Mouse (Mus musculus) embryonic facial prominence, embryonic 15.5 days (tissue): ENCODE data around the gene Cdkal1. TPM values are rescaled to one million over a fixed set of nuclear protein-coding genes. Genes with fewer than 3 reads are reported as not detected.

ENCODE experiments used
- ATAC-seq: fragments of 200-750 bp; cut with Nextera tagmentation; 2 replicates; pipeline ENCODE4 v1.8.0; 2017; ENCODE audit warnings: low read depth, moderate TSS enrichment; ENCODE audit not compliant: insufficient number of reproducible peaks, low FRiP score, low TSS enrichment
- H3K27ac ChIP-seq: fragments of 300-500 bp; sonication (generic); replicated peaks from 2 replicates; pipeline ENCODE4 v1.5.1; 2015; ENCODE audit warnings: mild to moderate bottlenecking, inconsistent platforms
- H3K27me3 ChIP-seq: fragments of 300-500 bp; sonication (generic); 2 replicates; pipeline ENCODE4 v1.6.1; 2015; ENCODE audit warnings: inconsistent platforms
- H3K36me3 ChIP-seq: fragments of 300-500 bp; sonication (generic); 2 replicates; pipeline ENCODE4 v1.6.1; 2015; ENCODE audit warnings: mild to moderate bottlenecking, inconsistent platforms
- H3K4me1 ChIP-seq: fragments of 300-500 bp; sonication (generic); 2 replicates; pipeline ENCODE4 v1.6.1; 2015; ENCODE audit warnings: inconsistent platforms
- H3K4me2 ChIP-seq: fragments of 300-500 bp; sonication (generic); replicated peaks from 2 replicates; pipeline ENCODE4 v1.6.1; 2015; ENCODE audit warnings: mild to moderate bottlenecking, inconsistent platforms
- H3K4me3 ChIP-seq: fragments of 300-500 bp; sonication (generic); replicated peaks from 2 replicates; pipeline ENCODE4 v1.5.1; 2015; ENCODE audit warnings: mild to moderate bottlenecking, inconsistent platforms
- H3K9ac ChIP-seq: fragments of 300-500 bp; sonication (generic); 2 replicates; pipeline ENCODE4 v1.6.1; 2015; ENCODE audit warnings: inconsistent platforms
- H3K9me3 ChIP-seq: fragments of 300-500 bp; sonication (generic); replicated peaks from 2 replicates; pipeline ENCODE4 v1.6.1; 2016; ENCODE audit warnings: inconsistent platforms
- WGBS: fragments of 180-500 bp; shearing (Covaris S2); methylation state at CpG from one replicate; pipeline ENCODE4 v1.1.7; 2015; 5-methylcytosine and 5-hydroxymethylcytosine counted together
- polyA plus RNA-seq: library from polyadenylated mRNA; unstranded; fragments of >200 nt; fragmentation: Nextera tagmentation; extraction: Ambion mirVana; gene quantifications from 2 replicates; pipeline ENCODE4 v1.2.1, GENCODE M21; 2015

Cdkal1 gene
- polyA plus RNA-seq, 1 experiment from 2014 or later: 31.2 TPM

DNA sequence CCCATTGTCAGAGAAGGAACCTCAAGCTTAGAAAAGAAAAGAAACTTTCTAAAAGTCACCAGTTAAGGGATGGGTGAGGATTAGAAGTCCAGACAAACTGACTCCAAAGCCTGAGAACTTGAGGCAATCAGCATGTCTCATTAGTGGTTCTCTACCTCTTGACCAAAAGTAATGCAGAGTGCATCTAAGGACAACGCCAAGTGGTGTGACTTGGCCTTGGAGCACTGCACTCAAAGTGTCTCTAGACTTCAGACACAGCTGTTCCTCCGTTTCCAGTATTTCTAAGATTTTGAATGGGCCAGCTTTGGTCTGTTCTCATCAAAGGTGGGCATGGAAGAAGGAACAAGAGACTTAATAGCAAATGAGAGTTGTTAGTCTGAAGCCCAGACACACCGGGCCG, 74.1 kb downstream of the Cdkal1 start:
- Histone ChIP-seq H3K27ac (no peak overlapping the region; the same call in 1 of the 2 replicates), H3K4me3 (no peak overlapping the region)
- WGBS: 90% methylated on average over 4 of the region's 4 CpGs

DNA sequence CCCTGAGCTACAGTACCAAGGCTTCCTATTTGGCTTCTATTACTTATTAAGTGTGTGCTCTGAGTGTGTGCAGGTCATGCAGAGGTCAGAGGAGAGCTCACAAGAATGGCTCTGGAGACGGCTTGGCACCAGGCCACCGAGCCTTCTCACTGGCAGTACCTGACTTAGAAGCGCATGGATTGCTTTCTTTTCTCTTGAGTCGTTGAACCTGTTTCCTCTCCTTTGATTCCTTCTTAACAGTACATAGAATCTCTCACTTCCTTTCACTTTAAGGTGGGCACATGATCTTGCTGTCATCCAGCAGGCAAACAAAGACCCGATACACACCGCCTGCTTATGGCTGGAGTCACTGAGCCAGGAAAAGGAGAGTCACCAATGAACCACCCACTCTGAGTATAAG, 74.8 kb downstream of the Cdkal1 start:
- Histone ChIP-seq H3K36me3 (no peaks in the 10 kb centered on the region), H3K4me2 (no peak overlapping the region), H3K4me1 (no peaks in the 10 kb centered on the region), H3K9me3 (no peaks in the 10 kb centered on the region), H3K27me3 (no peaks in the 10 kb centered on the region), H3K27ac (no peak overlapping the region), H3K9ac (no peak overlapping the region), H3K4me3 (no peak overlapping the region)
- ATAC-seq: 0 out of 2 replicates have a peak, but pooled peaks have one; percentile 47
- WGBS: 48% methylated on average over 6 of the region's 6 CpGs

More for the DNA sequence above, 74.1 kb downstream of the Cdkal1 start:
- H3K9ac ChIP-seq: no peak overlapping the region
- H3K9me3 ChIP-seq: no peaks in the 10 kb centered on the region
- H3K4me2 ChIP-seq: no peak overlapping the region
- no peaks in the 10 kb centered on the region for H3K36me3 ChIP-seq
- no peak for ATAC-seq
- H3K27me3 ChIP-seq: no peaks in the 10 kb centered on the region
- H3K4me1 ChIP-seq: no peaks in the 10 kb centered on the region

DNA sequence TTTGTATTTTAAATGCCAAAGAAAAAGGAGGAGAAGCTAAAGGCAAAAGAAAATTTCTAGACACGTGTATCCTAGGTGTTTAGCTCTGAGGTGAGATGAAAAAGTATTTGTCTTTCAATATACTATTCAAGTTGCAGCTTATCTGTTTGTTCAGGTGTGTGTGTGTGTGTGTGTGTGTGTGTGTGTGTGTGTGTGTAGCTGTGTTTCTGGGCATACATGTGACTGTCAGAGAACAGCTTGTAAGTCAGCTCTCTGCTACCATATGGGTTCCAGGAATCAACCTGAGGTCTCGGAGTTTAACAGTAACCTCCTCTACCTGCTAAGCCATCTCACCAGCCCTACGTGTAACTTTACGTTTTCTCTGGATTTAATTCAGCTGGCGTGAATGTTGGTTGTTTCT, 76.0 kb downstream of the Cdkal1 start:
- no peak overlapping the region for H3K27ac ChIP-seq
- no peaks in the 10 kb centered on the region for H3K36me3 ChIP-seq
- 85% methylated on average over 5 of the region's 5 CpGs for WGBS
- no peak overlapping the region for H3K9ac ChIP-seq
- no peaks in the 10 kb centered on the region for H3K4me1 ChIP-seq
- H3K4me3 ChIP-seq: no peak overlapping the region
- H3K4me2 ChIP-seq: no peak overlapping the region
- H3K9me3 ChIP-seq: no peaks in the 10 kb centered on the region
- no peaks in the 10 kb centered on the region for H3K27me3 ChIP-seq
- ATAC-seq: no peak

GRCm38 (mm10) chr13:29779116-29779515, 76.4 kb downstream of the Cdkal1 start:
- WGBS: 63% methylated on average over 5 of the region's 5 CpGs

DNA sequence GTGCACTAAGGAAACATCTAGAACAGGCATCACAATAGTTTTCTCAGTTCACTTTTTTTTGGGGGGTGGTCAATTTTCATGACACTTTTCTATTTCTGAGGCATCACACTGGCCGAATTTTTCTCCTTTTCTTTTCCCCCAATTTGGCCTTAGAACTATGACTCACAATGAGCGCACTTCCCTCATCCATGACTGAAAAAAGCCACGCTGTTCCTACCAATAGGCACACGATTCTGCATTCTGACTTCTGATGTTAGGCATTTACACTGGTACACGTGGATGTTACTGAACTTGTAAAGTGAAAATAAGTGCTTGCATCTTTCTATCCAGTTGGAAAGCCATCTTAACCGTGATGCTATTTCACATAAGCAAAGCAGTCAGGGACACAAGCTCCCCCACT, 77.3 kb downstream of the Cdkal1 start:
- no peak overlapping the region for H3K27ac ChIP-seq
- no peak for ATAC-seq
- H3K27me3 ChIP-seq: no peaks in the 10 kb centered on the region
- no peaks in the 10 kb centered on the region for H3K9me3 ChIP-seq
- no peaks in the 10 kb centered on the region for H3K36me3 ChIP-seq
- no peaks in the 10 kb centered on the region for H3K4me1 ChIP-seq
- H3K4me2 ChIP-seq: no peak overlapping the region
- H3K9ac ChIP-seq: no peak overlapping the region
- H3K4me3 ChIP-seq: no peak overlapping the region
- 88% methylated on average over 6 of the region's 6 CpGs for WGBS

More at GRCm38 (mm10) chr13:29779116-29779515, 76.4 kb downstream of the Cdkal1 start:
- Histone ChIP-seq H3K27me3 (no peaks in the 10 kb centered on the region), H3K4me3 (no peak overlapping the region), H3K9me3 (no peaks in the 10 kb centered on the region), H3K4me2 (no peak overlapping the region), H3K9ac (no peak overlapping the region), H3K4me1 (no peaks in the 10 kb centered on the region), H3K36me3 (no peaks in the 10 kb centered on the region), H3K27ac (no peak overlapping the region)
- ATAC-seq: no peak

DNA sequence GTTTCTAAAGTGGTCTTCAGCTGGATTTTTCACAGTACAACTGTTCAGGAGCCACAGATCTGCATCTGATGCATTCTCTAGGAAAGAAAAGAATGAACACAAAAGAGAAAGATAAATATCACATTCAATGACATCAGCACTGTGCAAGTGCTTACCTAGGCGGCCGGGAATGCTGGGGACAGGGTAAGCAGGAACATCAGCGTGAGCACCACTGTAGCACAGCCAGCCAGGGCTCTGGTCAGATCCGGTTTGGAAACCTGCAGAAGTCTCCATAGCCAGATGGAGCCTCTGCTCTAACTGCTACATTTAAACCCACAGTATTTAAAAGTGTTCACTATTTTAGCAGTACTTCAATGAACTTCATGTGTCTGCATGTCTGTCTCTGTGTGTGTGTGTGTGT, 78.2 kb downstream of the Cdkal1 start:
- 71% methylated on average over 4 of the region's 4 CpGs for WGBS
- Histone ChIP-seq H3K4me3 (no peak overlapping the region), H3K4me1 (no peaks in the 10 kb centered on the region), H3K4me2 (no peak overlapping the region), H3K9ac (no peak overlapping the region), H3K27me3 (no peaks in the 10 kb centered on the region), H3K36me3 (no peaks in the 10 kb centered on the region), H3K27ac (no peak overlapping the region), H3K9me3 (no peaks in the 10 kb centered on the region)
- no peak for ATAC-seq

DNA sequence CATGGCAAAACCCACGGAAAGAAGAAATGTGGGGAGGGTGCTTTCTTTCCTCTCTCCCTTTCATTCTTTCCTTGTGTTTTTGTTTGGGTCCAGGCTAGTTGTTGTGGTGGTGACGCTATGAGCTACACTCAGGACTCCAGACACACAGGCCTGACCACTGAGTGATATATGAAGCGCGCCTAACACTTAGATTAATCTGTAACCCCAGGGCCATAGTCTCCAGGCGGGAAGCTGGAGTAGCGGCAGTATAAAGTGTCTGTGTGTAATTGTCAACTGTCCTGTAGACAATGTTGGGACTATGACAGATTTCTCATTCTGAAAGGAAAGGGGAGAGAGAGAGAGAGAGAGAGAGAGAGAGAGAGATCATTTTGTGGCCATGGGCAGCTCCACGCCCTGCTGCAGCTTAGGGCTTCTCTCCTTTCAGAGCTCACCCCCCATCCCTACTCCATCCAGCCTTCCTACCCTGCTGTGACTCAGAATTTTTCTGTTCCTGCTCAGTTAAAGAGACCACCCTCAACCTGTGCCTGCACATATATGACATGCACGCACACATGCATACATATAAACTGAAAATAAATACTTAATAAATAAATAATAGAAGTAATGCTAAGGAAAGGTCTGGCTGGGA, 79.8 kb downstream of the Cdkal1 start:
- no peak overlapping the region for H3K4me2 ChIP-seq
- H3K4me1 ChIP-seq: no peaks in the 10 kb centered on the region
- H3K9me3 ChIP-seq: no peaks in the 10 kb centered on the region
- 63% methylated on average over 8 of the region's 8 CpGs for WGBS
- no peak for ATAC-seq
- no peak overlapping the region for H3K27ac ChIP-seq
- no peak overlapping the region for H3K9ac ChIP-seq
- H3K4me3 ChIP-seq: no peak overlapping the region
- no peaks in the 10 kb centered on the region for H3K27me3 ChIP-seq
- H3K36me3 ChIP-seq: no peaks in the 10 kb centered on the region

GRCm38 (mm10) chr13:29773563-29773962, 81.9 kb downstream of the Cdkal1 start:
- ATAC-seq: no peak
- no peak overlapping the region for H3K27ac ChIP-seq
- H3K9me3 ChIP-seq: no peaks in the 10 kb centered on the region
- H3K36me3 ChIP-seq: no peaks in the 10 kb centered on the region
- 30% methylated on average over 6 of the region's 6 CpGs for WGBS
- no peak overlapping the region for H3K4me2 ChIP-seq
- H3K27me3 ChIP-seq: no peaks in the 10 kb centered on the region
- H3K9ac ChIP-seq: no peak overlapping the region
- H3K4me1 ChIP-seq: peaks cover 10% of the 10 kb centered on the region
- H3K4me3 ChIP-seq: no peak overlapping the region

DNA sequence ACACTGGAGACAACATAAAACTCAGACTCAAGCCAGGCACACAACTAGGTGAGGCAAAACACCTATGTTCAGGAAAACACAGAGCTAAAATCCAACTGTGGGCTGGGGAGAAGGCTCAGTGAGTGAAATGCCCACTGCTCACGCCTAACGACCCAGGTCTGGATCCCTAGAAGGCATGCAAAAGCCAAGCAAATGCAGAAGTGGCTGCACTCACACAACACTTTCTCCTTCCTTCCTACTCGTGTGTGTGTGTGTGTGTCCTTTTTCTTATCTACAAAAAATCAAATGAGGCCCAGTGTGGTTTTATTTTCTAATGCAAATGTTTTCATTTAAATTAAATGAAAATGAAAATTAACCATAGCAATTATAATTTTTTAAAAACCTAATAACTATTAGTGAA, 82.5 kb downstream of the Cdkal1 start:
- Histone ChIP-seq H3K27ac (no peak overlapping the region), H3K4me1 (peaks cover 10% of the 10 kb centered on the region), H3K36me3 (no peaks in the 10 kb centered on the region), H3K27me3 (no peaks in the 10 kb centered on the region), H3K9me3 (no peaks in the 10 kb centered on the region), H3K4me3 (no peak overlapping the region), H3K4me2 (no peak overlapping the region), H3K9ac (no peak overlapping the region)
- 54% methylated on average over 3 of the region's 3 CpGs for WGBS
- no peak for ATAC-seq

- peak overlapping the region; percentile 33 for H3K4me2 ChIP-seq
- H3K27me3 ChIP-seq: no peaks in the 10 kb centered on the region
- H3K9ac ChIP-seq: no peak overlapping the region
- ATAC-seq: peak; percentile 80
- H3K4me1 ChIP-seq: peaks cover 10% of the 10 kb centered on the region
- WGBS: 11% methylated on average over 12 of the region's 12 CpGs
- peak overlapping the region; percentile 72 for H3K27ac ChIP-seq
- H3K9me3 ChIP-seq: no peaks in the 10 kb centered on the region
- no peaks in the 10 kb centered on the region for H3K36me3 ChIP-seq
- peak overlapping the region; percentile 5; the same call in 1 of the 2 replicates for H3K4me3 ChIP-seq
These were observed 85.6 kb downstream of the Cdkal1 start for GRCm38 (mm10) chr13:29769647-29770436.

DNA sequence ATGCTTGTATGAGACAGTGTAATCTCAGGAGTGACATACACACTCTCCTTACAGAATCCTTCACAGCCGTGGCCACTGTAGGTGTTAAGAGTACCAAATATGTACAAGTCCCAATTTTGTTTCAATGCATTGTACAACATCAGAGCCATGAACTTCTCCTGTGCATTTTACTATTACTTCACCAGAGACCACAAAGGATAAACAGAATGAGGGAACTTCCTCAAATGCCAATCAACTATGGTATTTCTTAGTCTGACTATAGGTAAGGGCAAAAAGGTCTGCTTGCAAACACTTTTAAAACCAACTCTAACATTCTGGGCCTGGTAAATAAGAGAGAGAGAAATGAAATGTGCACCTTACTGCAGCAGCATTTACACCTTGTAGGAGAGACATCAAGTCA, 87.4 kb downstream of the Cdkal1 start:
- Histone ChIP-seq H3K9ac (no peak overlapping the region), H3K9me3 (no peaks in the 10 kb centered on the region), H3K27ac (no peak overlapping the region), H3K4me2 (no peak overlapping the region), H3K36me3 (no peaks in the 10 kb centered on the region), H3K27me3 (no peaks in the 10 kb centered on the region), H3K4me1 (peaks cover 10% of the 10 kb centered on the region), H3K4me3 (no peak overlapping the region)
- 55% methylated on average over 1 of the region's 1 CpGs for WGBS
- ATAC-seq: no peak
